Mouse (Mus musculus) ES-E14 (cell line): ENCODE results near the gene Yipf1. TPM values are rescaled to one million over a fixed set of nuclear protein-coding genes. Genes with fewer than 3 reads are reported as not detected.

ENCODE experiments used
- DNase-seq: peaks from one replicate; pipeline ENCODE4 v3.0.0-alpha.2; 2013; ENCODE audit warnings: low read depth, low spot score
- H3K27ac ChIP-seq: 2 replicates; pipeline ENCODE4 v1.5.1; 2012; ENCODE audit warnings: low read depth, mild to moderate bottlenecking, low read length, moderate library complexity, mixed read lengths; ENCODE audit not compliant: poor library complexity, insufficient read depth, severe bottlenecking
- H3K36me3 ChIP-seq: 2 replicates; pipeline ENCODE4 v1.6.1; 2012; ENCODE audit warnings: mild to moderate bottlenecking, low read length, moderate library complexity, mixed read lengths; ENCODE audit not compliant: control insufficient read depth, poor library complexity, insufficient read depth, severe bottlenecking
- H3K4me1 ChIP-seq, 2 experiments: fragments of 150-350 bp in 1 of 2; sonication (generic) in 1 of 2; 2 replicates each; pipeline ENCODE4 v1.6.1; 2012; ENCODE audit warnings: low read length in 2 of 2, mild to moderate bottlenecking in 1 of 2, mixed read lengths in 1 of 2; ENCODE audit not compliant: control insufficient read depth in 2 of 2, insufficient read depth in 2 of 2, poor library complexity in 1 of 2
- H3K4me3 ChIP-seq, 2 experiments: fragments of 150-350 bp in 1 of 2; sonication (generic) in 1 of 2; 2 replicates each; pipeline ENCODE4 v1.5.1; 2012; ENCODE audit warnings: low read length in 2 of 2, low read depth in 1 of 2, mild to moderate bottlenecking in 1 of 2, mixed read lengths in 1 of 2; ENCODE audit not compliant: insufficient read depth in 1 of 2, poor library complexity in 1 of 2, severe bottlenecking in 1 of 2
- H3K9ac ChIP-seq: 2 replicates; pipeline ENCODE4 v1.6.1; 2012; ENCODE audit warnings: low read depth, mild to moderate bottlenecking, low read length, mixed read lengths; ENCODE audit not compliant: poor library complexity, insufficient read depth, severe bottlenecking
- H3K9me3 ChIP-seq: fragments of 150-350 bp; sonication (generic); 2 replicates; pipeline ENCODE4 v1.6.1; 2012; ENCODE audit warnings: low read depth, mild to moderate bottlenecking, low read length; ENCODE audit not compliant: control insufficient read depth, insufficient read depth
- CHD2 ChIP-seq: IDR thresholded peaks from 2 replicates; pipeline ENCODE4 v1.6.1; 2014; ENCODE audit warnings: mild to moderate bottlenecking, low read depth, low read length, inconsistent platforms
- HCFC1 ChIP-seq: IDR thresholded peaks from 2 replicates; pipeline ENCODE4 v1.6.1; 2012; ENCODE audit warnings: low read length, inconsistent platforms, borderline replicate concordance; ENCODE audit not compliant: insufficient read depth
- MAFK ChIP-seq: IDR thresholded peaks from 2 replicates; pipeline ENCODE4 v1.6.1; 2014; ENCODE audit warnings: mild to moderate bottlenecking, low read depth, low read length, inconsistent platforms; ENCODE audit not compliant: insufficient read depth
- ZC3H11A ChIP-seq: IDR thresholded peaks from 2 replicates; pipeline ENCODE4 v1.6.1; 2012; ENCODE audit warnings: low read depth, mild to moderate bottlenecking, inconsistent platforms, low read length, borderline replicate concordance
- ZNF384 ChIP-seq: IDR thresholded peaks from 2 replicates; pipeline ENCODE4 v1.6.1; 2012; ENCODE audit warnings: low read depth, low read length, inconsistent platforms
- in situ Hi-C, 2 experiments: fragments of 600-800 bp; cut with MboI; formaldehyde crosslinking; loops; one replicate each; pipeline ENCODE4 v1.15.1; 2025; ENCODE audit warnings: low sequenced_read_pairs in 2 of 2, inconsistent platforms in 1 of 2; ENCODE audit not compliant: unreplicated experiment in 2 of 2
- total RNA-seq: library from RNA; depleted of rRNA; stranded (reverse); fragments of 300-350 nt; gene quantifications from 2 replicates; pipeline ENCODE4 v1.2.3, GENCODE M21; 2012

The Yipf1 gene
- total RNA-seq, 1 experiment: 31.6 TPM

DNA sequence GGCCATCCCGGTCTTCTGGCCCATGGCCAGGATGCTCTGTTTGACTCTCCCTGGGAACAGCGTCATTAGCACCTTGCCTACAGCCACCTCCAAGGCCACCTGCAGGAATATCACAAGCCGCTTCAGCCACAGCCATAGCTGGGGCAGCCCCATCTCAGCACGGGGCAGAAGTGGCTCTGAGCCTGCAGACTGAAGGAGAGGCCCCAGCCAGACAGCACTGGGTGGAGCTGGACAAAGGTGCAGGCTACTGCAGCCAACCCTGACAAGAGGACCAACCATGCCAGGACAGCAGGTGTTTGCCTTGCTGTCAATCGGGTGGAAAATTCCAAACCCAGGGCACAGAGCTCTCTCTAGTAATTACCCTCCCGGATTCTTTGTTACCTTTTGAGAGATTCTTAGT lies 7.2 kb upstream of the Yipf1 start, which contains the start of gene Dio1:
Gene Dio1 (minus strand): TSS at position 204 of the 400 bp plus-strand sequence.
- no peak for DNase-seq
- no peaks in the 10 kb centered on the region for H3K36me3 ChIP-seq
- in situ Hi-C loops: no loop called here
- TF ChIP-seq HCFC1 (no peak), CHD2 (no peak), MAFK (no peak), ZNF384 (no peak), ZC3H11A (no peak)
- no peaks in the 10 kb centered on the region for H3K4me1 ChIP-seq
- H3K9ac ChIP-seq: no peak within 1 kb of the TSS
- no peaks in the 10 kb centered on the region for H3K9me3 ChIP-seq
- H3K4me3 ChIP-seq: no peak within 1 kb of the TSS
- no peak within 1 kb of the TSS for H3K27ac ChIP-seq

DNA sequence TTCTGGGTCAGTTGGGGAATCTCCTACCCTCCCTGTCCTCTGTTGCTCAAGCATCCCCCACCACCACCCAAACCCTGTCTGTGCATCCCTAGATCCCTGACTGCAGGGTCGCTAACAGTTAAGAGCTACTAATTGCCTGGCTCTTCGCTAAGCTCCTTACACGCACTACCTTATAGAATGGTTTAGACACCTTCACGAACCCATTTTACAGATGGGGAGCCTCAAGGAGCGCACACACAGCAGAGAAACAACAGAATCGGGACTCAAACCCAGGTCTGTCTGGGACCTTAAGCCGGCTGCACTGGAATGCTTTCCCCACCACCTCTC lies 279 bp downstream of the Yipf1 start:
- Histone ChIP-seq H3K36me3 (peaks cover 2% of the 10 kb centered on the region; the same call in 1 of the 2 replicates), H3K9ac (peak overlapping the region; percentile 74), H3K27ac (no peak overlapping the region), H3K9me3 (no peaks in the 10 kb centered on the region), H3K4me1 (0 out of 4 replicates have a peak, but pooled peaks cover 0 to 5% of the 10 kb centered on the region in 2 experiments), H3K4me3 (peak overlapping the region; percentile 80 to 88)
- no peak for DNase-seq
- in situ Hi-C loops: no loop called here
- no peak for TF ChIP-seq HCFC1
- TF ChIP-seq ZNF384: no peak
- no peak for TF ChIP-seq CHD2
- TF ChIP-seq MAFK: no peak
- TF ChIP-seq ZC3H11A: no peak

DNA sequence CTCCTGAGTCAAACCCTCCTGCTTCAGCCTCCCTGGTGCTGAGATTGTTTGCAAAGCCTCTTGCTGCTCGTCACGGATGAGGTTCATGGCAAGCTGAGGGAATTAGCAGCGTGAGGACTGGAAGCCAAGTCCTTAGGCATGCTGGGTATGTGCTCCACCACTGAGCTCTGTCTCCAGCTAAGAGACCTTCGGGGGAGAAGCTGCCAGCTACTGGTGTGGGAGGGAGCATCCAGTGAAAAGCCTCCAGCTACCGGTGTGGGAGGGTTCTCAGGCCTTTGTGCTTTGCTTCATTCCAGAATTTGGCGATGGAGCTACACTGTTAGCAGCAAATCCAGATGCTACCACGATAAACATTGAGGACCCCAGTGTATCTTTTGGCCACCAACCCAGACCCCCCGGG lies 4.5 kb downstream of the Yipf1 start:
- in situ Hi-C loops: no loop called here
- Histone ChIP-seq H3K9ac (no peak overlapping the region), H3K9me3 (no peaks in the 10 kb centered on the region), H3K4me3 (no peak overlapping the region), H3K36me3 (peaks cover 2% of the 10 kb centered on the region; the same call in 1 of the 2 replicates), H3K27ac (no peak overlapping the region), H3K4me1 (0 out of 4 replicates have a peak, but pooled peaks cover 0 to 2% of the 10 kb centered on the region in 2 experiments)
- DNase-seq: no peak
- TF ChIP-seq CHD2: no peak
- TF ChIP-seq ZC3H11A: no peak
- no peak for TF ChIP-seq ZNF384
- no peak for TF ChIP-seq MAFK
- TF ChIP-seq HCFC1: no peak

DNA sequence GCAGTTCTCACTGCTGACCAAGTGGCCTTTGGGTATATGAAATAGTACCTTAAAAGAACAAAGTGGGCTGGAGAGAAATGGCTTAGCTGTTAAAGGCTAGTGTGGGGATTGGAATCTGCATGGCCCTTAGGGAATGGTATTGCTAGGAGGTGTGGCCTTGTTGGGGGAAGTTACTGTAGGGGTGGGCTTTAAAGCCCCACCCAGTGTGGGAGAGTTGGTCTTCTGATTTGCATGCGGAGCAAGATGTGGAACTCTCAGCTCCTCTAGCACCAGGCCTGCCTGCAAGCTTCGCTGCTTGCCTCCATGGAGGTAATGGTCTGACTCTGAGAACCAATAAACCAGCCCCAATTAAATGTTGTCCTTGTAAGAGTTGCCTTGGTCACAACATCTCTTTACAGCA lies 6.9 kb downstream of the Yipf1 start:
- Histone ChIP-seq H3K9me3 (no peaks in the 10 kb centered on the region), H3K27ac (no peak overlapping the region), H3K36me3 (peaks cover 2% of the 10 kb centered on the region; the same call in 1 of the 2 replicates), H3K4me3 (no peak overlapping the region), H3K9ac (no peak overlapping the region), H3K4me1 (no peaks in the 10 kb centered on the region)
- no peak for DNase-seq
- TF ChIP-seq HCFC1 (no peak), ZNF384 (no peak), MAFK (no peak), ZC3H11A (no peak), CHD2 (no peak)
- in situ Hi-C loops: no loop called here

- no peak overlapping the region for H3K4me3 ChIP-seq
- TF ChIP-seq CHD2 (no peak), MAFK (no peak), ZC3H11A (no peak), HCFC1 (no peak)
- H3K9me3 ChIP-seq: no peaks in the 10 kb centered on the region
- no peak for DNase-seq
- in situ Hi-C loops: no loop called here
- no peak overlapping the region for H3K27ac ChIP-seq
- no peak overlapping the region for H3K9ac ChIP-seq
- H3K4me1 ChIP-seq: no peaks in the 10 kb centered on the region
- H3K36me3 ChIP-seq: peaks cover 2% of the 10 kb centered on the region; the same call in 1 of the 2 replicates
Measured at GRCm38 (mm10) chr4:107323113-107323512, 8.9 kb downstream of the Yipf1 start.
